Mouse (Mus musculus) myocyte (in vitro differentiated cells): ENCODE measurements at regions not wholly inside any gene's neighbourhood (a gene's known extent, or its start where the extent isn't known, plus 50 kb on each side); places are given as distances from the start of the nearest gene placed in this dataset.

Experiments
- E2F4 ChIP-seq: IDR thresholded peaks from one replicate; pipeline ENCODE4 v1.6.1; 2011; ENCODE audit warnings: mild to moderate bottlenecking, control low read depth, moderate library complexity; ENCODE audit not compliant: insufficient read depth
- MAX ChIP-seq: IDR thresholded peaks from one replicate; pipeline ENCODE4 v1.6.1; 2011; ENCODE audit warnings: low read depth, mild to moderate bottlenecking, control low read depth
- MYOD1 ChIP-seq, 3 experiments: IDR thresholded peaks; one replicate each; pipeline ENCODE4 v1.6.1; 2011; ENCODE audit warnings: control low read depth in 2 of 3, low read depth in 2 of 3, mild to moderate bottlenecking in 2 of 3, moderate library complexity in 1 of 3; ENCODE audit not compliant: insufficient read length in 2 of 3, control insufficient read depth in 1 of 3
- POLR2A ChIP-seq: IDR thresholded peaks from one replicate; pipeline ENCODE4 v1.6.1; 2011; ENCODE audit warnings: low read depth, mild to moderate bottlenecking, control low read depth, moderate library complexity; ENCODE audit not compliant: insufficient read length
- POLR2AphosphoS2 ChIP-seq: IDR thresholded peaks from one replicate; pipeline ENCODE4 v1.6.1; 2011; ENCODE audit warnings: low read depth, control low read depth; ENCODE audit not compliant: insufficient read length
- REST ChIP-seq: IDR thresholded peaks from one replicate; pipeline ENCODE4 v1.6.1; 2011; ENCODE audit warnings: mild to moderate bottlenecking, control low read depth, moderate library complexity; ENCODE audit not compliant: insufficient read depth, insufficient read length
- SRF ChIP-seq: IDR thresholded peaks from one replicate; pipeline ENCODE4 v1.6.1; 2011; ENCODE audit warnings: low read depth; ENCODE audit not compliant: control insufficient read depth, insufficient read length
- TCF12 ChIP-seq: IDR thresholded peaks from one replicate; pipeline ENCODE4 v1.6.1; 2011; ENCODE audit warnings: mild to moderate bottlenecking, control low read depth; ENCODE audit not compliant: poor library complexity, insufficient read depth, severe bottlenecking
- TCF3 ChIP-seq: IDR thresholded peaks from one replicate; pipeline ENCODE4 v1.6.1; 2011; ENCODE audit warnings: low read depth, control low read depth; ENCODE audit not compliant: insufficient read length
- USF1 ChIP-seq: IDR thresholded peaks from one replicate; pipeline ENCODE4 v1.6.1; 2011; ENCODE audit warnings: low read depth, mild to moderate bottlenecking, control low read depth, moderate library complexity

- TF ChIP-seq TCF12 (no peak), POLR2A (no peak), SRF (no peak), MAX (no peak), E2F4 (no peak), REST (no peak), TCF3 (no peak), MYOD1 (IDR thresholded peaks at IDR 0.05; ENCODE audit: control insufficient read depth in 1 of 3, insufficient read length in 2 of 3, low read depth in 2 of 3) (no peak), USF1 (no peak), POLR2AphosphoS2 (no peak)
Measured at GRCm38 (mm10) chr9:61757806-61758205, 156.5 kb downstream of the Rplp1 start.
